Mouse (Mus musculus): Measurements from ENCODE around the gene Ticam1. TPM values are rescaled to one million over a fixed set of nuclear protein-coding genes. Genes with fewer than 3 reads are reported as not detected.

Ticam1 gene
- polyA plus RNA-seq, 1 experiment = 0.96 TPM

DNA sequence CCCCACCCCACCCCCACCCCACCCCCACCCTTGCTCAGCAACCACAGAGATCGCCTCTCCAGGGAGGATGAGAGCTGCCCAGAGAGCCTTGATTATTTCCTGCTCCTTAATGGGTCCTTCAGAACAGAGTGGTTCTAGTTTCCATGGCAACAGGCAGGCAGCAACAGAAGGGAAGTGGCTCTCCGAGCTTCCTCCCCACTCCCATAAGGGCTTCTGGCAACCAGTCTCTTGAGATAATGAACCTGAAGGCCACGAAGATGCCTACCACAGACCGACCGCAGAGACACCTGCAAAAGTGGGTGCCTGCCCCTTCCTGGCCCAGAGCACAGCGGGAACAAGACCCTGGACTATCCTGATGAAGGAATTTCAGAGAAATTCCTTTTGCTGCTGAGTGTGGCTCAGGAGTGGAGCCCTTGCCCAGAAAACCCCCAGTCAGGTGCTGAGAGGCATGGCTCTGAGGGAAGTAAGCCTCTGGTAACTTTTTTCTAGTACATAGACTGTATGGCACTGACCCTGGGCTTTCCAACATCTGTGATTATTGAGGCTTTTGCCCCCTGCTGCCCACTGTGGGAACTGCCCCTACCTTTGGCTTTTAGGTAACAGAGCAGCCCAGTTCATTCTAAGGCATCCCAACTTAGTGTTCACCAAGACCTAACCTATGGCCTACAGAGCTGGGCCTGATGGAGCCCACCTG lies 25.3 kb downstream of the Ticam1 start:
- H3K27me3 ChIP-seq (ENCODE audit: control insufficient read depth) = peaks cover 5% of the 10 kb centered on the region
- no peaks in the 10 kb centered on the region for H3K36me3 ChIP-seq (ENCODE audit: control insufficient read depth)
- H3K4me3 ChIP-seq (replicated peaks) = no peak overlapping the region
- no peaks in the 10 kb centered on the region for H3K9me3 ChIP-seq (ENCODE audit: control insufficient read depth, low read length)
- peaks cover 12% of the 10 kb centered on the region for H3K4me1 ChIP-seq (ENCODE audit: control insufficient read depth)
- no peak for TF ChIP-seq GATA1 (IDR thresholded peaks at IDR 0.05; ENCODE audit: low read length)
- TF ChIP-seq TAL1 (IDR thresholded peaks at IDR 0.05; ENCODE audit: low read length) = no peak

GRCm38 (mm10) chr17:56245608-56246007 lies 31.0 kb downstream of the Ticam1 start:
- Histone ChIP-seq H3K4me3 (replicated peaks) (no peak overlapping the region), H3K27me3 (ENCODE audit: control insufficient read depth) (peaks cover 17% of the 10 kb centered on the region), H3K9me3 (ENCODE audit: control insufficient read depth, low read length) (no peaks in the 10 kb centered on the region), H3K4me1 (ENCODE audit: control insufficient read depth) (peaks cover 2% of the 10 kb centered on the region), H3K36me3 (ENCODE audit: control insufficient read depth) (no peaks in the 10 kb centered on the region)
- no peak for TF ChIP-seq TAL1 (IDR thresholded peaks at IDR 0.05; ENCODE audit: low read length)
- TF ChIP-seq GATA1 (IDR thresholded peaks at IDR 0.05; ENCODE audit: low read length) = no peak

DNA sequence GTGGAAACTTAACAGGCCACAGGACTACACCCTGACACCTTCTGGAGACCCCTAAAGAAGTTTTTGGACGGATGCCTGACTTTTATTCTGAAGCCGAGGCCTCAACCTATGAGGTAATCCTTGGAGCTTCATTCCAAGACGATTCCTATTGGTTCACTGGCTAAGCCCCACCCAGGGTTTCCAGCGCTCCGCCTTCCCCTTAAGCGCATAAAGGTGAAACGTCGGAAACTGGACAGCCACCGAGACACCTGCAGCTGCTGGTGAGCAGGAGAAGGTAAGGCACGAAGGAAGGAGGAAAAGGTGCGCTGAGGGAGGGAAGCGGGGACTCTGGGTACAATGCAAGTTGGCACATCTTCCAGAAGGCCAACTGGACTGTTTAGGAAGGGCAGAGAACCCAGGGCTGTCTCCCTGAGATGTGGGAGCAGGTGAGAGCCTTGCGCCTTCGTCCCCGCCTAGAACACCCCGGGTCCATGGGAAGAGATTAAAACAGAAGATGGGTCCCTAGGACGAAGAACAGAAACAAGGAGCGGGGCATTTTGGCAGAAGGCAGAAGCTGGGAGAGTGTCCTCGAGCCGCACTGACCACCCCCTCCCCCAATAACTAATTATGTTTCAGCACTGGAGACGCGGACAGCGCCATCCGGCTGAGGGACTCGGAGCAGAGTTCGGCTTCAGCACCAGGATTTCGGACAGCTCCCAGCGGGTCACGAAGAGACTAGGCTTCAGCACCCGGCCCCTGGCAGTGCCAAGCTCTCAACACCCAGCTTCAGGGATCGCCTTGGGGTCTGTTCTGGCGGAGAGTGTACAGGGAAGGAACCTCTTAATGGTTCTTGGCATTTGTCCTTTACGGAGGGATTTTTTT lies 34.8 kb downstream of the Ticam1 start:
- TF ChIP-seq GATA1 (IDR thresholded peaks at IDR 0.05; ENCODE audit: low read length) (no peak), TAL1 (IDR thresholded peaks at IDR 0.05; ENCODE audit: low read length) (no peak)
- peaks cover 18% of the 10 kb centered on the region for H3K27me3 ChIP-seq (ENCODE audit: control insufficient read depth)

DNA sequence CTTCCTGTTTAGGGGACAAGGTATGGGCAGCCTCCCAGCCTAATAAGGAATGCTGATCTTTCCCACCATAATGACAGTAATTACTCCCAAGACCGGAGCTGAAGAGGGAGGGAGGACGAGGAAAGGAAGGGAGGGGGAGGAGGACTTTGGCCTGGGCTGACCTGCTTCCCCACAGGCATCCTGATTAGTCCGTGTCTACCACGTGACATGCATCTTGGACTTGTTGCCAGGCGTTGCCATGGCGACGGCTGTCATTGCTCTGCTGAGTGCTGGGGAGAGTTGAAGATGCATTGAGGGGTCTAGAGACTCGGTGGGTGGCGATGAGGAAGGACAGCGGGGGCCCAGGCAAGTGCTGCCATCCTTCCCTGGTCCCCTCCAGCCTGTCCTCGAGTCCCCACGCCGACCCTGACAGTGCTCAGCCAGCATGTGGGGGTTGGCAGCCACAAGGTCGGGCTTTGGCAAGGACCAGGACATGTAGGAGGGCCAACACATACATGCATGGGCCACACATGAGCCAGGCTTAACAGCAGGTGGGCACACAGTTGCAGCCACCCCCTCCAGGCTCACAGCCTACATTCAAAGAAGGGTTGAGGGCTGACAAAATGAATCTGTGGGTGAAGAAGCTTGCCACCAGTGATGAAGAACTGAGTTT lies 42.6 kb downstream of the Ticam1 start:
- Histone ChIP-seq H3K9me3 (ENCODE audit: control insufficient read depth, low read length) (no peaks in the 10 kb centered on the region), H3K36me3 (ENCODE audit: control insufficient read depth) (no peaks in the 10 kb centered on the region), H3K27me3 (ENCODE audit: control insufficient read depth) (peaks cover 5% of the 10 kb centered on the region), H3K4me3 (replicated peaks) (no peak overlapping the region), H3K4me1 (ENCODE audit: control insufficient read depth) (no peaks in the 10 kb centered on the region)
- TF ChIP-seq TAL1 (IDR thresholded peaks at IDR 0.05; ENCODE audit: low read length) (no peak), GATA1 (IDR thresholded peaks at IDR 0.05; ENCODE audit: low read length) (no peak)

More for the DNA sequence above, 34.8 kb downstream of the Ticam1 start:
- Histone ChIP-seq H3K4me3 (replicated peaks) (no peak overlapping the region), H3K36me3 (ENCODE audit: control insufficient read depth) (no peaks in the 10 kb centered on the region), H3K9me3 (ENCODE audit: control insufficient read depth, low read length) (no peaks in the 10 kb centered on the region), H3K4me1 (ENCODE audit: control insufficient read depth) (peaks cover 2% of the 10 kb centered on the region)

GRCm38 (mm10) chr17:56233389-56233788 lies 43.2 kb downstream of the Ticam1 start:
- no peaks in the 10 kb centered on the region for H3K9me3 ChIP-seq (ENCODE audit: control insufficient read depth, low read length)
- H3K4me3 ChIP-seq (replicated peaks) = no peak overlapping the region
- no peaks in the 10 kb centered on the region for H3K36me3 ChIP-seq (ENCODE audit: control insufficient read depth)
- no peaks in the 10 kb centered on the region for H3K4me1 ChIP-seq (ENCODE audit: control insufficient read depth)
- TF ChIP-seq GATA1 (IDR thresholded peaks at IDR 0.05; ENCODE audit: low read length) (no peak), TAL1 (IDR thresholded peaks at IDR 0.05; ENCODE audit: low read length) (no peak)
- H3K27me3 ChIP-seq (ENCODE audit: control insufficient read depth) = peaks cover 7% of the 10 kb centered on the region

DNA sequence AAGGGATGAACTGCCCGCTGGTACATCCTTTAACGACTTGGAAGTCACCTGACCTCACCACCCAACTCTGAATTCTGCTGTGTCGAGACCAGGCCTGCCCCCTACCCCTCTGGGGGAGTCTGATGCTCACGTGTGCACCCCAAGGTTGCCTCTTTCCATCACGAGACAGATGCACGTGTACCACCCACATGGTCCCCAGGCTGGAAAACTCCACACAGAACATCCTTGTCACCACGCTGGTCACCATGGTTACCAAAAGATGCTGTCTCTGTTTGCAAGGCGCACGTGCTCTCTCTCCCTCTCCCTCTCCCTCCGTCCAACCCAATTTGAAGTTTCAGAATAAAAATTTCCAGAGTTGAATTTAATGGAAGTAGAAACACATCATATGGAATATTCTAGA lies 46.6 kb downstream of the Ticam1 start:
- no peaks in the 10 kb centered on the region for H3K36me3 ChIP-seq (ENCODE audit: control insufficient read depth)

DNA sequence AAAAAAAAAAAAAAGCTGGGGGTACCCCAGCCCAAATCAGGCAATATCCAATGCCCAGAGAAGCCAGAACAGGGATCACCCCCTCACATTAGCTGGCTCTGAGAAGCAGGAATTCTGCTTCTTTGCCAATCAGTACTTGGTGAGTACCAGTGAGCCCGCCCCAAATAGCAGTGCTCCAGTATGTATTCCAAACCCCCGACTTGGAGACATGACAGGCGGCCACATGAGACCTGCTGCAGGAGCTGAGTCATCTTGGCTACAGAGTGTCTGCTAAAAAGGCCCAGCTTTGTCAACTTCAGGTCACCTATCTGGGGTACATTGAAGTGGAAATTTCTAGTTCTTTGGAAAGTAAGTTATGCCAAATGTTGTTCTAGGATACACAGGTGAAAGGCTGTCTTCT lies 50.0 kb downstream of the Ticam1 start:
- H3K36me3 ChIP-seq (ENCODE audit: control insufficient read depth) = no peaks in the 10 kb centered on the region
- peaks cover 3% of the 10 kb centered on the region; the same call in 1 of the 2 replicates for H3K27me3 ChIP-seq (ENCODE audit: control insufficient read depth)
- no peaks in the 10 kb centered on the region for H3K9me3 ChIP-seq (ENCODE audit: control insufficient read depth, low read length)
- TF ChIP-seq GATA1 (IDR thresholded peaks at IDR 0.05; ENCODE audit: low read length) (no peak), TAL1 (IDR thresholded peaks at IDR 0.05; ENCODE audit: low read length) (no peak)
- H3K4me1 ChIP-seq (ENCODE audit: control insufficient read depth) = peaks cover 1% of the 10 kb centered on the region; the same call in 1 of the 2 replicates
- H3K4me3 ChIP-seq (replicated peaks) = no peak overlapping the region

More for the DNA sequence above, 46.6 kb downstream of the Ticam1 start:
- H3K9me3 ChIP-seq (ENCODE audit: control insufficient read depth, low read length) = no peaks in the 10 kb centered on the region
- H3K4me1 ChIP-seq (ENCODE audit: control insufficient read depth) = no peaks in the 10 kb centered on the region; the same call in 1 of the 2 replicates
- peaks cover 7% of the 10 kb centered on the region for H3K27me3 ChIP-seq (ENCODE audit: control insufficient read depth)
- H3K4me3 ChIP-seq (replicated peaks) = no peak overlapping the region
- TF ChIP-seq TAL1 (IDR thresholded peaks at IDR 0.05; ENCODE audit: low read length) (no peak), GATA1 (IDR thresholded peaks at IDR 0.05; ENCODE audit: low read length) (no peak)

GRCm38 (mm10) chr17:56224916-56225315 lies 51.7 kb downstream of the Ticam1 start:
- Histone ChIP-seq H3K4me3 (replicated peaks) (no peak overlapping the region), H3K4me1 (ENCODE audit: control insufficient read depth) (peaks cover 1% of the 10 kb centered on the region; the same call in 1 of the 2 replicates), H3K27me3 (ENCODE audit: control insufficient read depth) (peaks cover 3% of the 10 kb centered on the region; the same call in 1 of the 2 replicates), H3K36me3 (ENCODE audit: control insufficient read depth) (no peaks in the 10 kb centered on the region), H3K9me3 (ENCODE audit: control insufficient read depth, low read length) (no peaks in the 10 kb centered on the region)
- no peak for TF ChIP-seq GATA1 (IDR thresholded peaks at IDR 0.05; ENCODE audit: low read length)
- TF ChIP-seq TAL1 (IDR thresholded peaks at IDR 0.05; ENCODE audit: low read length) = no peak

- no peaks in the 10 kb centered on the region for H3K9me3 ChIP-seq (ENCODE audit: control insufficient read depth, low read length)
- H3K27me3 ChIP-seq (ENCODE audit: control insufficient read depth) = no peaks in the 10 kb centered on the region
- peaks cover 7% of the 10 kb centered on the region; the same call in 1 of the 2 replicates for H3K36me3 ChIP-seq (ENCODE audit: control insufficient read depth)
- peaks cover 34% of the 10 kb centered on the region for H3K4me1 ChIP-seq (ENCODE audit: control insufficient read depth)
- TF ChIP-seq TAL1 (IDR thresholded peaks at IDR 0.05; ENCODE audit: low read length) (no peak), GATA1 (IDR thresholded peaks at IDR 0.05; ENCODE audit: low read length) (no peak)
- H3K4me3 ChIP-seq (replicated peaks) = no peak overlapping the region
Measured at GRCm38 (mm10) chr17:56219805-56220204, 56.8 kb downstream of the Ticam1 start.

Other genes starting within 250 kb of the Ticam1 start
- gene Sh3gl1, start 240.2 kb downstream of the Ticam1 start, polyA plus RNA-seq (2012) = 5.9 TPM in 2 replicates
- gene Chaf1a, start 236.3 kb downstream of the Ticam1 start, polyA plus RNA-seq (2012) = 10.0 and 11.6 TPM in 2 replicates
- gene Ubxn6, start 201.8 kb downstream of the Ticam1 start, polyA plus RNA-seq (2012) = 3.4 and 4.0 TPM in 2 replicates
- gene Hdgfl2, start 197.2 kb downstream of the Ticam1 start, polyA plus RNA-seq (2012) = 35.9 and 38.5 TPM in 2 replicates
- not detected in 2 replicates for gene Plin4, start 167.0 kb downstream of the Ticam1 start, polyA plus RNA-seq (2012)
- not detected in 2 replicates for gene Plin5, start 159.2 kb downstream of the Ticam1 start, polyA plus RNA-seq (2012)
- gene Lrg1, start 154.8 kb downstream of the Ticam1 start, polyA plus RNA-seq (2012) = 0.03 TPM in 1 of 2 replicates, not detected in the other
- 0.05 and 0.06 TPM in 2 replicates for gene Sema6b, start 136.4 kb downstream of the Ticam1 start, polyA plus RNA-seq (2012)
- gene Tnfaip8l1, start 114.3 kb downstream of the Ticam1 start, polyA plus RNA-seq (2012) = 0.07 and 0.10 TPM in 2 replicates
- gene Mydgf, start 92.9 kb downstream of the Ticam1 start, polyA plus RNA-seq (2012) = 1.7 and 1.8 TPM in 2 replicates
- 5.6 and 6.1 TPM in 2 replicates for gene Dpp9, start 57.9 kb downstream of the Ticam1 start, polyA plus RNA-seq (2012)
- gene Fem1a, start 20.0 kb downstream of the Ticam1 start, polyA plus RNA-seq (2012) = 0.64 and 0.80 TPM in 2 replicates
- 0.86 and 1.3 TPM in 2 replicates for gene Plin3, start 16.1 kb upstream of the Ticam1 start, polyA plus RNA-seq (2012)
- not detected in 2 replicates for gene Arrdc5, start 23.5 kb upstream of the Ticam1 start, polyA plus RNA-seq (2012)
- gene Uhrf1, start 26.5 kb upstream of the Ticam1 start, polyA plus RNA-seq (2012) = 30.4 and 30.5 TPM in 2 replicates
- gene Kdm4b, start 49.3 kb upstream of the Ticam1 start, polyA plus RNA-seq (2012) = 1.1 and 2.2 TPM in 2 replicates
- 0.33 and 0.44 TPM in 2 replicates for gene Ptprs, start 199.7 kb upstream of the Ticam1 start, polyA plus RNA-seq (2012)
- not detected in 2 replicates for gene Znrf4, start 235.6 kb upstream of the Ticam1 start, polyA plus RNA-seq (2012)